Mouse (Mus musculus) hindbrain, embryonic 13.5 days (tissue): ENCODE measurements at regions not wholly inside any gene's neighbourhood (a gene's known extent, or its start where the extent isn't known, plus 50 kb on each side); places are given as distances from the start of the nearest gene placed in this dataset.

ENCODE experiments used
- ATAC-seq: fragments of 200-750 bp; cut with Nextera tagmentation; 2 replicates; pipeline ENCODE4 v1.8.0; 2017; ENCODE audit warnings: moderate TSS enrichment; ENCODE audit not compliant: low FRiP score
- H3K27ac ChIP-seq: fragments of 300-500 bp; sonication (generic); 2 replicates; pipeline ENCODE4 v1.5.1; 2015; ENCODE audit warnings: inconsistent platforms, mild to moderate bottlenecking, moderate library complexity
- H3K27me3 ChIP-seq: fragments of 300-500 bp; sonication (generic); 2 replicates; pipeline ENCODE4 v1.6.1; 2015; ENCODE audit warnings: mild to moderate bottlenecking, inconsistent platforms
- H3K36me3 ChIP-seq: fragments of 300-500 bp; sonication (generic); 2 replicates; pipeline ENCODE4 v1.6.1; 2015; ENCODE audit warnings: mild to moderate bottlenecking, inconsistent platforms
- H3K4me1 ChIP-seq: fragments of 300-500 bp; sonication (generic); replicated peaks from 2 replicates; pipeline ENCODE4 v1.6.1; 2015; ENCODE audit warnings: inconsistent platforms
- H3K4me2 ChIP-seq: fragments of 300-500 bp; sonication (generic); 2 replicates; pipeline ENCODE4 v1.6.1; 2015; ENCODE audit warnings: inconsistent platforms, mild to moderate bottlenecking, moderate library complexity
- H3K4me3 ChIP-seq: fragments of 300-500 bp; sonication (generic); 2 replicates; pipeline ENCODE4 v1.5.1; 2015; ENCODE audit warnings: mild to moderate bottlenecking, inconsistent platforms
- H3K9ac ChIP-seq: fragments of 300-500 bp; sonication (generic); 2 replicates; pipeline ENCODE4 v1.6.1; 2015; ENCODE audit warnings: mild to moderate bottlenecking, inconsistent platforms
- H3K9me3 ChIP-seq: fragments of 300-500 bp; sonication (generic); 2 replicates; pipeline ENCODE4 v1.6.1; 2016; ENCODE audit warnings: inconsistent platforms
- WGBS: fragments of 180-500 bp; shearing (Covaris S2); methylation state at CpG from one replicate; pipeline ENCODE4 v1.1.7; 2015; 5-methylcytosine and 5-hydroxymethylcytosine counted together

- Histone ChIP-seq H3K4me3 (no peak overlapping the region), H3K9ac (no peak overlapping the region), H3K4me2 (no peak overlapping the region), H3K4me1 (no peaks in the 10 kb centered on the region), H3K9me3 (no peaks in the 10 kb centered on the region), H3K36me3 (no peaks in the 10 kb centered on the region), H3K27ac (no peak overlapping the region), H3K27me3 (no peaks in the 10 kb centered on the region)
- ATAC-seq: no peak
- 83% methylated on average over 1 of the region's 1 CpGs for WGBS
Observed at GRCm38 (mm10) chr15:67028161-67028560, 527.5 kb upstream of the Lrrc6 start.

GRCm38 (mm10) chr15:67027751-67028150, 527.0 kb upstream of the Lrrc6 start:
- ATAC-seq: no peak
- Histone ChIP-seq H3K27me3 (no peaks in the 10 kb centered on the region), H3K4me1 (no peaks in the 10 kb centered on the region), H3K4me3 (no peak overlapping the region), H3K4me2 (no peak overlapping the region), H3K9me3 (no peaks in the 10 kb centered on the region), H3K27ac (no peak overlapping the region), H3K9ac (no peak overlapping the region), H3K36me3 (no peaks in the 10 kb centered on the region)
- 83% methylated on average over 2 of the region's 2 CpGs for WGBS

- H3K4me3 ChIP-seq: no peak overlapping the region
- no peak overlapping the region for H3K4me2 ChIP-seq
- no peaks in the 10 kb centered on the region for H3K36me3 ChIP-seq
- H3K27me3 ChIP-seq: no peaks in the 10 kb centered on the region
- no peak overlapping the region for H3K9ac ChIP-seq
- no peak for ATAC-seq
- H3K27ac ChIP-seq: no peak overlapping the region
- H3K9me3 ChIP-seq: no peaks in the 10 kb centered on the region
- no peaks in the 10 kb centered on the region for H3K4me1 ChIP-seq
- WGBS: 87% methylated on average over 4 of the region's 4 CpGs
Observed at GRCm38 (mm10) chr15:67025746-67026145, 525.0 kb upstream of the Lrrc6 start.

GRCm38 (mm10) chr15:67024386-67024785, 523.7 kb upstream of the Lrrc6 start:
- Histone ChIP-seq H3K4me1 (peaks cover under 1% of the 10 kb centered on the region; the same call in 1 of the 2 replicates), H3K36me3 (no peaks in the 10 kb centered on the region), H3K4me3 (no peak overlapping the region), H3K9ac (no peak overlapping the region), H3K9me3 (no peaks in the 10 kb centered on the region), H3K4me2 (no peak overlapping the region), H3K27ac (no peak overlapping the region), H3K27me3 (no peaks in the 10 kb centered on the region)
- no peak for ATAC-seq
- 74% methylated on average over 2 of the region's 2 CpGs for WGBS

- no peaks in the 10 kb centered on the region for H3K9me3 ChIP-seq
Observed at GRCm38 (mm10) chr15:67023081-67023480, 522.4 kb upstream of the Lrrc6 start.

GRCm38 (mm10) chr15:67021391-67021790, 520.7 kb upstream of the Lrrc6 start:
- ATAC-seq: no peak

More at GRCm38 (mm10) chr15:67023081-67023480, 522.4 kb upstream of the Lrrc6 start:
- Histone ChIP-seq H3K9ac (no peak overlapping the region), H3K4me2 (no peak overlapping the region), H3K27ac (no peak overlapping the region), H3K4me1 (peaks cover 7% of the 10 kb centered on the region), H3K27me3 (no peaks in the 10 kb centered on the region), H3K4me3 (no peak overlapping the region), H3K36me3 (no peaks in the 10 kb centered on the region)
- 92% methylated on average over 1 of the region's 1 CpGs for WGBS
- no peak for ATAC-seq

GRCm38 (mm10) chr15:67019891-67020290, 519.2 kb upstream of the Lrrc6 start:
- Histone ChIP-seq H3K27ac (no peak overlapping the region), H3K27me3 (no peaks in the 10 kb centered on the region), H3K9ac (no peak overlapping the region), H3K4me3 (no peak overlapping the region), H3K4me1 (peaks cover 7% of the 10 kb centered on the region), H3K4me2 (no peak overlapping the region), H3K36me3 (no peaks in the 10 kb centered on the region), H3K9me3 (no peaks in the 10 kb centered on the region)
- WGBS: 70% methylated on average over 1 of the region's 1 CpGs
- no peak for ATAC-seq

More at GRCm38 (mm10) chr15:67021391-67021790, 520.7 kb upstream of the Lrrc6 start:
- Histone ChIP-seq H3K4me3 (no peak overlapping the region), H3K27ac (no peak overlapping the region), H3K9ac (no peak overlapping the region), H3K4me2 (no peak overlapping the region), H3K36me3 (no peaks in the 10 kb centered on the region), H3K4me1 (peaks cover 7% of the 10 kb centered on the region), H3K9me3 (no peaks in the 10 kb centered on the region), H3K27me3 (no peaks in the 10 kb centered on the region)
- WGBS: 84% methylated on average over 5 of the region's 5 CpGs

GRCm38 (mm10) chr15:67019194-67019661, 518.5 kb upstream of the Lrrc6 start:
- no peak overlapping the region for H3K4me3 ChIP-seq
- H3K9ac ChIP-seq: no peak overlapping the region
- peak; percentile 81 for ATAC-seq

More at GRCm38 (mm10) chr15:67019194-67019661, 518.5 kb upstream of the Lrrc6 start:
- Histone ChIP-seq H3K27ac (no peak overlapping the region; the same call in 1 of the 2 replicates), H3K36me3 (no peaks in the 10 kb centered on the region), H3K4me2 (no peak overlapping the region), H3K9me3 (no peaks in the 10 kb centered on the region), H3K4me1 (peaks cover 7% of the 10 kb centered on the region), H3K27me3 (no peaks in the 10 kb centered on the region)
- 29% methylated on average over 6 of the region's 6 CpGs for WGBS
